Mouse (Mus musculus) MEL-GATA-1-ER (cell line): ENCODE results near the gene Twistnb.

Experiments
- DNase-seq: peaks from one replicate; pipeline ENCODE4 v3.0.0-alpha.2; 2012; ENCODE audit warnings: low read depth; ENCODE audit errors: extremely low read depth

Twistnb gene

GRCm38 (mm10) chr12:33429387-33430160, at the start of gene Twistnb:
Gene Twistnb, plus strand, starts transcription at chr12:33429635.
- peak; percentile 91 for DNase-seq

- DNase-seq, result no peak
These were observed 40.6 kb upstream of the Twistnb start for GRCm38 (mm10) chr12:33388842-33389241.

- no peak for DNase-seq
These were observed 38.4 kb upstream of the Twistnb start for GRCm38 (mm10) chr12:33390844-33391560.

GRCm38 (mm10) chr12:33394804-33395623, 34.4 kb upstream of the Twistnb start, which contains the start of gene Efcab10:
Gene Efcab10, plus strand, starts transcription at chr12:33394854.
- no peak for DNase-seq

- peak; percentile 61 for DNase-seq
These were observed 26.2 kb upstream of the Twistnb start for GRCm38 (mm10) chr12:33403265-33403693.

- DNase-seq, result no peak
These were observed 24.4 kb upstream of the Twistnb start for GRCm38 (mm10) chr12:33404996-33405395.

- DNase-seq, result peak; percentile 76
These were observed 23.9 kb upstream of the Twistnb start for GRCm38 (mm10) chr12:33405398-33406026.

- DNase-seq, result no peak
These were observed 17.8 kb upstream of the Twistnb start for GRCm38 (mm10) chr12:33411580-33412151.

GRCm38 (mm10) chr12:33424329-33424728, 5.1 kb upstream of the Twistnb start:
- no peak for DNase-seq

- DNase-seq, result no peak
These were observed 2.1 kb upstream of the Twistnb start for GRCm38 (mm10) chr12:33427293-33427692.

- no peak for DNase-seq
These were observed 1.7 kb upstream of the Twistnb start for GRCm38 (mm10) chr12:33427726-33428125.

GRCm38 (mm10) chr12:33433812-33434211, 4.4 kb downstream of the Twistnb start:
- peak; percentile 39 for DNase-seq

GRCm38 (mm10) chr12:33434758-33435157, 5.3 kb downstream of the Twistnb start:
- no peak for DNase-seq

GRCm38 (mm10) chr12:33455418-33455817, 26.0 kb downstream of the Twistnb start:
- no peak for DNase-seq

- no peak for DNase-seq
These were observed 26.8 kb downstream of the Twistnb start for GRCm38 (mm10) chr12:33456242-33456641.

GRCm38 (mm10) chr12:33480975-33481374, 51.5 kb downstream of the Twistnb start:
- no peak for DNase-seq

GRCm38 (mm10) chr12:33482931-33483330, 53.5 kb downstream of the Twistnb start:
- no peak for DNase-seq
